Mouse (Mus musculus) heart, postnatal 4 days (tissue): ENCODE measurements at regions not wholly inside any gene's neighbourhood (a gene's known extent, or its start where the extent isn't known, plus 50 kb on each side); places are given as distances from the start of the nearest gene placed in this dataset.

Source experiments
- DNase-seq: peaks from one replicate; pipeline ENCODE4 v3.0.0; 2021

GRCm38 (mm10) chr1:73725486-73725885 lies 398.8 kb downstream of the Tns1 start:
- DNase-seq = no peak

DNA sequence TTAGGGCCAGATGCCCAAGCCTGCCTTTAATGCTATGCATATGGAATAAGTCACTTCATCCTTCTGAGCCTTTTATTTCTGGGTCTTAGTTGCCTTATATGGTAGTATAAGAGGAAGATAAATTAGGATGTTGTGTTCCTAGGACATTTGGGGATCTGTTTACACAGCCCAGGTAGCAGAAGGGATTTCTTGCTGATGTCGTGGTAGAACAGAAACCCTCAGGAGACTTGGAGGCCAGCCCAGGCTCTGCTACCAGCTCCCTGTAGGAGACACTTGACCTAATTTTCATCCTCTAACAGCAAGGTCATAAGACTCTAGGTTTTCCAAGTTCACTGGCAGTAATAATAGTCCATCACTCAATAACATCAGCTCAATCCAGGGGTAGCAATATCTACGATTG lies 399.7 kb downstream of the Tns1 start:
- DNase-seq = no peak

DNA sequence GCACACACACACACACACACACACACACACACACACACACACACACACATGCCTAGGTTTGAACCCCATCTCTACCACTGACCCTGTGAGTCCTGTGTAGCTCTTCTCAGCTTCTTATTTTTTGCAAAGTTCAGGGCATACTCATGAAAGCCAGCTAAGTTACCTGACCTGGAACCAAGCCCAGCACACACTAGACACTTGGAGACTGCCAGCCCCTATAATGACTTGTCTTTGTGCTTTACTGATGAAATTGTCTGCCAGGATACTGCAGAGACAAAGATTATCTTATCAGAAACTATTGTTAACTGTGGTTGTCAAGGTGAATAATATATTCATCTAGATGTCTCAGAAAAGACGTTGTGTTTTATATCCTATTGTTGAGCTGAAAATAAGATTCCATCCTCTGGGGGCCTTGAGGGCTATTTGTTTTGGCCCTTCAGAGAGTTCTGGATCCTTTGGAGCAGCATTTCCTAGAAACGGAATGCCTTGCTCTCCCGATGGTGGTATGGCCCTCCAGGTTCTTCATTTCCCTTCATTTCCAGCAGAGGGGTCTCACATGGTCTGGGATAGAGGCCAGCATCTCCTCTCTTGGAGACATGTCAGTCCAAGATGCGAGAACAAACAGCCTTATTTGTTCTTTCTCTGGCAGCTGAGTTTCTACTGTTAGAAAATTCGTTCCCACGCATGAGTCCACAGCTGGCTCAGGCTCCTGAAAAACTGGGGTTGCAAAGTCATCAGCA lies 402.6 kb downstream of the Tns1 start:
- no peak for DNase-seq

GRCm38 (mm10) chr1:73718421-73718820 lies 405.8 kb downstream of the Tns1 start:
- DNase-seq = no peak

- no peak for DNase-seq
Measured at GRCm38 (mm10) chr1:73717401-73717800, 406.8 kb downstream of the Tns1 start.

DNA sequence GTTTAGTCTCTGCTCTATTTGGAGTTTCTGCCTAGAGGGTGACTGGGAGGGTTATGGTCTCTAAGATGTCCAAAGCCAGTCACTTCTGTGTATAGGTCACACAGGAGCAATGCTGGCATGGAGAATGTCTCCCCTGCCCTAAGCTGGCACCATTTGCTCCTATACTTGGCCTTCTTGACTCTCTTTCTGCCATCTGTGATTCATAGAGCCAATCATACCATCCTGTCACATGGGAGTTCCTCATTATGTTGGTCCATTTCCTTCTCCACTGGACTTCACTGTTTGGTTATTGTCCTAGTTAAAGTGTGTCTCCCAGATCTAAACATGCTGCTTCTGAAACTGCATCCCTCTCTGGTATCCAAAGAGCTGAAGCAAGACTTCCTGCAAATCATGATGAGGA lies 407.3 kb downstream of the Tns1 start:
- no peak for DNase-seq

GRCm38 (mm10) chr1:73715571-73715970 lies 408.7 kb downstream of the Tns1 start:
- no peak for DNase-seq

DNA sequence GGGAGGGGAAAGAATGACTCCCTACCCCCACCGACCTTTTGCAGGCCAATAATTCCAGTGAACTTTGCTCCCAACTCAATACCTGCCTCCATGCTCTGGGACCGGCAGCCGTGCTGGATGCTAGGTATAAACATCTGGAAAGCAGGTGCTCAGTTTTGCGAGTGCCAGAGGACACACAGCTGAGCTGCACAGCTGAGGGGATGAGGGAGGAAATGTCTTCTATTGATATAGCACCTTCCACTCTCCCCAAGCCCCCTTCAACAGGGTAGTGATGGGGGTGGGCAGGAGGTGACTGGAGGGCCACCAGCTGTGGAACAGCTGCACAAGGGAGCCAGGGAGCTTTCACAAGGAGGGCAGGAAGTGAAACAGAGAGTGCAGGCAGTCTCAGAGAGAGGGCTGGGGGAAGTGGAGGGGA lies 421.8 kb downstream of the Tns1 start:
- DNase-seq = no peak

- DNase-seq = no peak
Measured at GRCm38 (mm10) chr1:73693537-73693936, 430.7 kb downstream of the Tns1 start.

GRCm38 (mm10) chr1:73685734-73686133 lies 438.5 kb downstream of the Tns1 start:
- no peak for DNase-seq

DNA sequence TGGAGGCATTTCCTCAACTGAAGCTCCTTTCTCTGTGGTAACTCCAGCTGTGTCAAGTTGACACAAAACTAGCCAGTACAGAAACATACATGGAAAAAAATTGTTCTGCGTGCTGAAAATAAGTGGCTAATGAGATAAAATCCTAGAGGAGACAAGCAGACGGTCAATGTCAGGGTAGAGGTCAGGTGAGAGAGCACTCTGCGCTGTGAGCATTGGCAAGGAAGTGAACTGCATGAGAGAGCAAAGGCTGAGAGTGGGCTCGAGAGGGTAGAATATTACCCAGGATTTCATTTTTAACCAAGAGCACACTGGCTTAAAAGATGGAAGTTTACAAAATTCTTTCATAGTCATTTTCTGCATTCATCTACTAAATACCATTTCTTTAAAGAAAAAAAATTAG lies 439.2 kb downstream of the Tns1 start:
- DNase-seq = no peak

GRCm38 (mm10) chr1:73684166-73684565 lies 440.1 kb downstream of the Tns1 start:
- DNase-seq = no peak

DNA sequence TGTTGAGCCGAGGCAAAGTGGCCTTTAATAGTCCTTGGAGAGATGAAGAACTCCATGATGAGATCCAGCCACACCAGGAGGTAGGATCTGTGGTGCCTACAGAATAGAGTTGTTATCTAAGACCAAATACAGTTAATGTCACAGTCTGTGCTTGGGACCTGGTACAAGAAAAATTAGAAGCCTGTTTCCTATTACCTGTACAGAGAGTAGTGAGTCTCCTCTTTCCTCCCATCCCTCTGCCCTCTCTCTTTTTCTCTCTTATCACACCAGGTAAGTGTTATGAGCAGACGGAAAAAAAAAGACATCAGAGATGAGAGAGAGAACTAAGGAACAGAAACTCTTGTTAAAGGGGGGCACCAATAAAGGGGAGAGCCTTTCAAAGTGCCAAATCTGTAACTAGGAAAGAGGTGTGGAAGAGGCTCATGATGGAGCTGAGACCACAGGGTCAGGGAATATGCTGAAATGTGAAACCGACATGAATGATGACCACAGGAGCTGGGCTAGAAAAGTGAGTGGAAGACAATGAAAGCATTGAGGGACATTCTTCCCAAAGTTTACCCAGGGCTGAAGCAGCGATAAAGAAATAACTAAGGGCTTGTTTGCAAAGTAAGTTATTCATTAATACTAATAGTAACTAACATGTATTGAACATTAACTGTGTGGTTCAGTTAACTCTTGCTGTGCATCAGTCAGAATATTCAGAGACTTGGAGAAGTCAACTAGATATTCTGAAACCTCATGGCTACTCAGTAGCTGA lies 440.9 kb downstream of the Tns1 start:
- DNase-seq = no peak

- no peak for DNase-seq
Measured at GRCm38 (mm10) chr1:73681697-73682096, 442.6 kb downstream of the Tns1 start.

GRCm38 (mm10) chr1:73680829-73681228 lies 443.4 kb downstream of the Tns1 start:
- DNase-seq = no peak

GRCm38 (mm10) chr1:73673851-73674235 lies 450.4 kb downstream of the Tns1 start:
- DNase-seq = no peak

- DNase-seq = no peak
Measured at GRCm38 (mm10) chr1:73673191-73673850, 450.9 kb downstream of the Tns1 start.

DNA sequence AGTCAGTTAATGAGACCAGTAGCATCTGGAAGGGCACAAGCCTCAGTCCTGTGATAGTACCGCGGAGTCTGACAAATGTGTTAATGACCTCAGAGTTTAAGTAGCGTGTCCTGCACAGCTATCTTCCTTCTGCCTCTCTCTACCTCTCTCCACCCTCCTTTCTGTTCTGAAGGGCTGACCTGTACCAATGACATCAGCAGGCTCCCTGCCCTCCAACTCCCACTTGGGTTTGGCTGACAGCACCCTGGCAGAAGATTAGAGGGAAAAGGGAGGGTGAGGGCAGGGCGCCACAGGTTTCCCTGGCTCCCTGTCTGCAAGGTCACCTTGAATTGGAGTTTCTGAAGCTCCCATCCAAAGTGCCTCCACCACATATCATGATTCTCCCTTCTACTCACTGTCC lies 452.0 kb downstream of the Tns1 start:
- DNase-seq = peak; percentile 85

DNA sequence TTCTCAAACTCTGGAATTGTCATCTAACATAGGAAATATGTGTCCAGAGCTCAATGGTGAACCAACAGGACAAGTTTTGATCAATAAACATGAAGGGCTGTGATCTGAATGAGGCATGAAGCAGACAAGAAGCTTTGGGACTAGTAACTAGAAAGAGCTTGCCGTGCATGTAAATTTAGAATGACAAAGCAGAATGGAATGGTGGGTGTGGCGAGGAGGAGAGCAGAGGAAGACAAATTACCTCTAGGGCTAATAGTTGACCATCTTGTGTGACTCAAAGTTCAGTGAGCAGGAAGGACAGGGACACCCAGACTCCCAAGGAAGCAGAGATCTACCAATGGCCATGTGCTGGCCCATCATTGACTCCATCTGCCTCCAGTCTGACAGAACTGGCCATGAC lies 455.6 kb downstream of the Tns1 start:
- DNase-seq = no peak

GRCm38 (mm10) chr1:73663546-73663945 lies 460.7 kb downstream of the Tns1 start:
- no peak for DNase-seq

- DNase-seq = peak; percentile 16
Measured at GRCm38 (mm10) chr1:73645011-73645410, 479.2 kb downstream of the Tns1 start.

GRCm38 (mm10) chr1:73644394-73644793 lies 479.9 kb downstream of the Tns1 start:
- peak; percentile 47 for DNase-seq

DNA sequence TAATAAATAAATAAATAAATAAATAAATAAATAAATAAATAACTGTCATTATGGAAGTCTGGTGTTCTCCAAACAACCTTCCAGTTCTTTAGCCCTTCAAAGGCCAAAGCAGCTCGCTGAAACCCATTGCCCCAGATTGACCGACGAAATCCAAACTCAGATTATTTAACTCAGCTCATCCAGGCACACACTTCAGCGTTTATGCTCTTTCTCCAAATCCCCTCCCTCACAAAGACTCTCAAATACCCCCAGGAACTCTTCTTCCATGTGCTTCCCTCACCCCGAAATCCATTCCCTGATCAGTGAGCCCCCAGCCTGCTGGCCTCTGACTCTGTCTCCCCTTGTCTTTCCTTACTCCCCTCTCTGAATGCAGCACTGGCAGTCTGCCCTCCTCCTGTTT lies 480.8 kb downstream of the Tns1 start:
- no peak for DNase-seq

- DNase-seq = no peak
Measured at GRCm38 (mm10) chr1:73642691-73643109, 481.5 kb downstream of the Tns1 start.
